Mouse (Mus musculus): ENCODE measurements at regions not wholly inside any gene's neighbourhood (a gene's known extent, or its start where the extent isn't known, plus 50 kb on each side); places are given as distances from the start of the nearest gene placed in this dataset.

DNA sequence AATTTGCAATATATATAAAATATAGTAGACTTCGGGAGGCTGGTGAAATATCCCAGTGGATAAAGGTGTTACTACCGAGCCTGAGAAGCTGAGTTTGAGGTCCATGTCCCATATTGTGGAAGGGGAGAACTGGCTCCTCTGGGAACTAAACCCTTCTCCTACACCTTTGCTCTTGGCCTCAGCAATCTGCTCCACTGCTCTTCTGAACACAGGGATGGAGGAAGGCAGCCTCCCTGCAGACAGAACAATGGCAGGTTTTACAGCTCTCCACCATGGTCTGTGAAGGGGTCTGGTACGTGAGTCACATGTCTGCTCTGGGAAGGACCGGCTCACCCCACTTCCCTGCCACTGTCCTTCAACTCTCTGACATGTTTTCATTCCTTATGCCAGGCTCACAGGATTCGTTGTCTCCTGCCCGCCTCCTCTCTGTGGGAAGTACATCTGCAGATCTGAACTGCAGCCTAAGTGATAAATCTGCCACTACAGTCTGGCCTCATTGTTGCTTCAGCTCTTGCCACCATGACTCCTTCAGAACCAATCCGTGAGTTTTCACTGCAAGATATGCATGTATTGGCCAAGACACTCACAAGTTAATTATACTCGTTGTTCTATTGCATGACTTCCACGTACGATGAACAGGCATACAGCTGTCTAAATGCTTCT is 220.0 kb upstream of the Gm9767 start:
- intact Hi-C loops (cut with DNase I), result no loop called here
- no peak for DNase-seq

GRCm38 (mm10) chr10:25844348-25844747 is 233.7 kb upstream of the Gm9767 start:
- intact Hi-C loops (cut with DNase I), result no loop called here
- DNase-seq, result no peak

GRCm38 (mm10) chr10:25829275-25829674 is 248.8 kb upstream of the Gm9767 start:
- no peak for DNase-seq
- intact Hi-C loops (cut with DNase I), result no loop called here

- intact Hi-C loops (cut with DNase I), result no loop called here
- DNase-seq, result no peak
Measured at GRCm38 (mm10) chr10:25804223-25804622, 268.2 kb upstream of the Smlr1 start.

- intact Hi-C loops (cut with DNase I), result no loop called here
- DNase-seq, result no peak
Measured at GRCm38 (mm10) chr10:25801499-25801898, 265.4 kb upstream of the Smlr1 start.

DNA sequence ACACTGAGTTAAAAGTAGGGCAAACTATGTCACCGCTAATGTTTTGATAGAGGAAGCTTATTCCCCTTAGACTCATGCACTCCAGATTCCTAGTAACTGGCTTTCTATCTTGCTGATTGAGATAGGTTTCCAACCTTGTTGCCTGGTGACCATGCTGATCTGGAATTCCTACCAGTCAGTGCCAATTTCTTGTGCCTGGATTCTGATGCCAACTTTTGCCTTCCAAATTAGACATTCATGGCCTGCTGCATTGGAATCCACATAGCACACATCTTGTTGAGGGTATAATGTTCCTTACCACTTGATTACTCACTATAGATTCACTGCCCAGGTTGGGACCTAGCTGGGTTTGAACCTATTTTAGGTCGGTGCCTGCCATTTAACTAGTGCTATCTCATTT is 262.8 kb upstream of the Smlr1 start:
- DNase-seq, result no peak
- intact Hi-C loops (cut with DNase I), result no loop called here

DNA sequence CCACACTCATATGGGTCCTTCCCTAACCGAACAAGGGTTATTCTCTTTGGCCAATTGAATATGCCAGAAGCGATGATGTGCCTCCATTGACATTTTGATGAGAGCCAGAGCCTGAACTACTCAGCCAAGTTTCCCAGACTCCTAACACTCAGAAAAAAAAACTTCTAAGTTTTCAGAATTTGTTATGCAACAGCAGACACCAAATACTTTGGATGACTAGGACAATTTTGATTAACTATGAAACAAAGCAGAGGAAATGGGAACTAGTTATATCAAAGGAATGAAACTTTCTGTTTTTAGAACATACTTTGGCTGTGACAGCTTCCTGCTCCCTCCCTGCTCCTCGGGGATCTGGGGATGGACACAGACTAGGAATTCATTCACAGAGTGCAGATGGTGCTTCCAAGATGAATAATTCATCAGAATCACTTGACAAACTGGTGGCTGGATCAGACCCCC is 254.3 kb upstream of the Smlr1 start:
- peak; percentile 11 to 21 for DNase-seq

GRCm38 (mm10) chr10:25788660-25789059 is 252.6 kb upstream of the Smlr1 start:
- intact Hi-C loops (cut with DNase I), result no loop called here
- no peak for DNase-seq

More for the DNA sequence above, 254.3 kb upstream of the Smlr1 start:
- intact Hi-C loops (cut with DNase I), result no loop called here

GRCm38 (mm10) chr10:25788004-25788403 is 251.9 kb upstream of the Smlr1 start:
- intact Hi-C loops (cut with DNase I), result no loop called here
- DNase-seq, result no peak

DNA sequence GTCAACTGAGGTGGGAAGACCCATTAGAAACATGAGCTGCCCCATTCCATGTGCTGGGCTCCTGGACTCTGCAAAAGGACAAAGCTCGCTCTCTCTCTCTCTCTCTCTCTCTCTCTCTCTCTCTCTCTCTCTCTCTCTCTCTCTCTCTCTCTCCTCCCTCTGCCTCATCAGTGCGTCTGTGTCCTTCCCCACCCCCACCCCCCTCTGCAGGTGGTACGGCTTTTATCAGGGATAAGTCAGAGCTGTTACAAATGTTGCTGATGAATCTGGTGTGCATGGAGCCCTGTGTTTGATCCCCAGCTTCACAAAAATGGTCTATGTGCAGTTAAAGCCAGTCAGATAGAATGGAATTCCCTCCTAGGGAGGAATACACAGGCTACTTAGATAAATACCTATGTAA is 247.8 kb upstream of the Smlr1 start:
- intact Hi-C loops (cut with DNase I), result no loop called here
- DNase-seq, result no peak

GRCm38 (mm10) chr10:25779476-25779875 is 243.4 kb upstream of the Smlr1 start:
- no peak for DNase-seq

DNA sequence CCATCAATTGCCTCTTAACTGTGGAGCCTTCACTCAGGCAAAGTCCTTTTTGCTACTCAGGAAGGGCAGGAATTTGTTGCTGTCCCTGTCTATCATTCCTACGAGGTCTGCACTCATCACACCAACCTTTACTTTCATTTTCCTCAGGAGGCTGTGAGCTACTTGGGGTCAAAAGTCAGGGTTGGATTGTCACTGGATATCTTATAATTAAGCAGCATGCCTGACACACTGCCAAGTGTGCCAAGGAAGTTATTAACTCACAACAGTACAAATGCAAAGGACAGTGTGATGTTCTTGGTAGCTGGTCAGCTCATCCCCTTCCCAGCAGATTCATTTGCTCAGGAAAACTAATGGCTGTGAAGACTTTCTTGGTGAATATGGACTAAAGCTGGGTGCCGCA is 241.7 kb upstream of the Smlr1 start:
- DNase-seq, result no peak
- intact Hi-C loops (cut with DNase I), result no loop called here

More at GRCm38 (mm10) chr10:25779476-25779875, 243.4 kb upstream of the Smlr1 start:
- intact Hi-C loops (cut with DNase I), result no loop called here

GRCm38 (mm10) chr10:25776697-25777096 is 240.6 kb upstream of the Smlr1 start:
- DNase-seq, result no peak
- intact Hi-C loops (cut with DNase I), result no loop called here

DNA sequence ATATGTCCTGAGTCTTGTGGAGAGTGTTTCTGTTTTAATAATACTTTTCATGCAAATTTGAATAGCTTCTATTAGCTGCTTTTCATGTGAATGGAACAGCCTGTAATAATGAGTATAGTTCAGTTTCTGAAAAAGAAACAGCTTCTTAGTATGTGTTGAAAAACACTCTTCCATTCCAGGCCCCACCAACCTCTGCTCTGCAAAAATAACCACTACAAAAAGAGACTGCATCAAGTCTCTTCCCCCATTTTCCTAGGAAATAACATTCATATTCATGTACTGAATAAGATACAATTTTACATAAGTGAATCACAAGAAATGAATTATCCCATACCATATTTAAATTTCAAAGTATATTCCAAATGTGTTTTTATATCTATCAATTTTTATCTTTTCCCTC is 234.0 kb upstream of the Smlr1 start:
- no peak for DNase-seq
- intact Hi-C loops (cut with DNase I), result no loop called here

GRCm38 (mm10) chr10:25768456-25768855 is 232.4 kb upstream of the Smlr1 start:
- intact Hi-C loops (cut with DNase I), result no loop called here
- no peak for DNase-seq

DNA sequence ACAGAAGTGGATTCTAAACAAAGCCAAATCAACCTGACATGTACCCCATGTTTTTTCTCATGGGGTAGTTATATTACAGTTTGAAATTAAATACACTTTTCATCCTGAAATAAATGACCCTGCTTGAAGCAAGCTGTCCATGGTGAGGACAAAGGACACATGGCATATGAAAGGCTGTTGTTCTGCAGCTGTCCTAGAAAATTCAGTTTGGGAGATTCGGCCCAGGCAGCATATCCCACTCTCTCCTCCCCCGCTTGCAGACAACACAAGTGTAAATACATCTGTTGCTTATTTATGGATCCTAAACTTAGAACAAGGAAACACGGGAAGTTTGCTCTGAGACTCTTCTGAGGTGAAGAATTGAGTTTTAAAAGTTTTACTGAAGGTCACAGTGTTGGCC is 218.2 kb upstream of the Smlr1 start:
- DNase-seq, result no peak
- intact Hi-C loops (cut with DNase I), result no loop called here

GRCm38 (mm10) chr10:25742678-25743077 is 206.6 kb upstream of the Smlr1 start:
- DNase-seq, result no peak

DNA sequence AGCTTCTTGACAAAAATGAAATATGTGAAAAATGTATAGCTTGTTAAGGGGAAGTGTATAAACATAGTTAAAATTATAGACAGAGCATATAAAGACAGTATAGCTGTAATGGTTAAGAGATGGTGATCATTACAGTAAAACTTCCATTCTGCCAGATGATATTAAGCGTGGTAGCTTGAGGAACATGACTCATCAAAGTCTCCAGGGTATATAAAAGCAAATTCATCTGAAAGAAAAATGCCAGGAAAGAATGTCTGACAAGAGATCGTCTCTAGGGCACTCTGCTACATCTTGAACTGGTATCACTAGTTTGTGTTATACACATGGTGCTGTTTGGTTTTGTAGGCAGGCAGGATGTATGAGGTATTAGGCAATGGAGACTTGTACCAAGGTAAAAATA is 204.9 kb upstream of the Smlr1 start:
- intact Hi-C loops (cut with DNase I), result no loop called here
- DNase-seq, result no peak

More at GRCm38 (mm10) chr10:25742678-25743077, 206.6 kb upstream of the Smlr1 start:
- intact Hi-C loops (cut with DNase I), result no loop called here

GRCm38 (mm10) chr10:25730470-25730869 is 194.4 kb upstream of the Smlr1 start:
- intact Hi-C loops (cut with DNase I), result no loop called here
- DNase-seq, result no peak

- intact Hi-C loops (cut with DNase I), result no loop called here
- no peak for DNase-seq
Measured at GRCm38 (mm10) chr10:25723966-25724365, 187.9 kb upstream of the Smlr1 start.

DNA sequence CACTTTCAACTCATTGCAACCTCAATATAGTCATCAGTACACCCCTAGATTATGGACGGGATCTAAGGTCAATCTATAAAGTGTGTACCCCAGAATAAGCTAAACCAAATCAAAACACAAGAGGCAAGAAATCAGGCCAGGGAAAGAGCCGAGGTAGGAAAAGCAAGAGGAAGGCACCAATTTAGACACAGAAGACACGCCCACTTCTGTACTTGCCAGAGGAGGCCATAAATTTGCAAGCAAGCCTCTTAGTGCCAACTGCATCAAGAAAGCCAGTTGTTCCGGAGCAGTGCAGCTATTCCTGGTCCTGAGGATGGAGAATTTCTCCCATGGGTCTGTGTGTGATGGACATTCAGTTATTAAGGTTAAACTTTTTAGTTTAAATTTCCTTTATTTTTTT is 179.7 kb upstream of the Smlr1 start:
- intact Hi-C loops (cut with DNase I), result no loop called here

GRCm38 (mm10) chr10:25714636-25715035 is 178.6 kb upstream of the Smlr1 start:
- intact Hi-C loops (cut with DNase I), result no loop called here
- DNase-seq, result no peak

More for the DNA sequence above, 179.7 kb upstream of the Smlr1 start:
- no peak for DNase-seq

GRCm38 (mm10) chr10:25714041-25714440 is 178.0 kb upstream of the Smlr1 start:
- intact Hi-C loops (cut with DNase I), result no loop called here
- peak in 1 of 2 experiments; percentile 9 for DNase-seq

Data from heart, postnatal 36 days (tissue).